Mouse (Mus musculus) limb, embryonic 10.5 days (tissue): Measurements from ENCODE around the gene Ret. TPM values are rescaled to one million over a fixed set of nuclear protein-coding genes. Genes with fewer than 3 reads are reported as not detected.

ENCODE experiments used
- DNase-seq: peaks from one replicate; pipeline ENCODE4 v3.0.0-alpha.2; 2017; ENCODE audit warnings: low spot score
- H3K27ac ChIP-seq: fragments of 300-500 bp; sonication (generic); 2 replicates; pipeline ENCODE4 v1.5.1; 2016; ENCODE audit warnings: mild to moderate bottlenecking
- H3K27me3 ChIP-seq: fragments of 300-500 bp; sonication (generic); 2 replicates; pipeline ENCODE4 v1.6.1; 2016; ENCODE audit warnings: low read depth, mild to moderate bottlenecking; ENCODE audit not compliant: poor library complexity, severe bottlenecking
- H3K36me3 ChIP-seq: fragments of 300-500 bp; sonication (generic); 2 replicates; pipeline ENCODE4 v1.6.1; 2016; ENCODE audit warnings: mild to moderate bottlenecking, moderate library complexity
- H3K4me1 ChIP-seq: fragments of 300-500 bp; sonication (generic); 2 replicates; pipeline ENCODE4 v1.6.1; 2016
- H3K4me3 ChIP-seq: fragments of 300-500 bp; sonication (generic); 2 replicates; pipeline ENCODE4 v1.5.1; 2016; ENCODE audit warnings: mild to moderate bottlenecking, moderate library complexity
- H3K9me3 ChIP-seq: fragments of 300-500 bp; sonication (generic); replicated peaks from 2 replicates; pipeline ENCODE4 v1.6.1; 2016; ENCODE audit warnings: mild to moderate bottlenecking
- WGBS: fragments of 180-500 bp; shearing (Covaris S2); methylation state at CpG from one replicate; pipeline ENCODE4 v1.1.7; 2016; 5-methylcytosine and 5-hydroxymethylcytosine counted together
- polyA plus RNA-seq: library from polyadenylated mRNA; unstranded; fragments of >200 nt; fragmentation: Nextera tagmentation; extraction: Ambion mirVana; gene quantifications from 2 replicates; pipeline ENCODE4 v1.2.1, GENCODE M21; 2016

The Ret gene
- polyA plus RNA-seq, 1 experiment from 2014 or later: 0.29 TPM

GRCm38 (mm10) chr6:118192882-118193281 is 4.6 kb downstream of the Ret start:
- no peaks in the 10 kb centered on the region for H3K36me3 ChIP-seq
- no peak overlapping the region for H3K27ac ChIP-seq
- H3K27me3 ChIP-seq: peaks cover 56% of the 10 kb centered on the region
- DNase-seq: no peak
- peaks cover 19% of the 10 kb centered on the region for H3K4me1 ChIP-seq
- no peak overlapping the region for H3K4me3 ChIP-seq
- 69% methylated on average over 3 of the region's 3 CpGs for WGBS
- no peaks in the 10 kb centered on the region for H3K9me3 ChIP-seq

GRCm38 (mm10) chr6:118192199-118192598 is 5.3 kb downstream of the Ret start:
- DNase-seq: no peak
- H3K27me3 ChIP-seq: peaks cover 50% of the 10 kb centered on the region
- H3K36me3 ChIP-seq: no peaks in the 10 kb centered on the region
- H3K4me1 ChIP-seq: peaks cover 17% of the 10 kb centered on the region
- WGBS: 70% methylated on average over 4 of the region's 4 CpGs
- H3K27ac ChIP-seq: no peak overlapping the region
- no peaks in the 10 kb centered on the region for H3K9me3 ChIP-seq
- no peak overlapping the region for H3K4me3 ChIP-seq

- Histone ChIP-seq H3K4me3 (no peak overlapping the region), H3K27me3 (peaks cover 25% of the 10 kb centered on the region), H3K36me3 (no peaks in the 10 kb centered on the region), H3K27ac (no peak overlapping the region), H3K4me1 (peaks cover 14% of the 10 kb centered on the region), H3K9me3 (no peaks in the 10 kb centered on the region)
- 62% methylated on average over 3 of the region's 3 CpGs for WGBS
- no peak for DNase-seq
Observed at GRCm38 (mm10) chr6:118189764-118190163, 7.8 kb downstream of the Ret start.

- no peaks in the 10 kb centered on the region for H3K9me3 ChIP-seq
- no peak overlapping the region for H3K4me3 ChIP-seq
- DNase-seq: no peak
- no peak overlapping the region for H3K27ac ChIP-seq
- H3K36me3 ChIP-seq: no peaks in the 10 kb centered on the region
- WGBS: 84% methylated on average over 9 of the region's 9 CpGs
- H3K27me3 ChIP-seq: peaks cover 14% of the 10 kb centered on the region; the same call in 1 of the 2 replicates
- H3K4me1 ChIP-seq: peaks cover 19% of the 10 kb centered on the region
Observed at GRCm38 (mm10) chr6:118188599-118188998, 8.9 kb downstream of the Ret start.

GRCm38 (mm10) chr6:118187285-118187641 is 10.3 kb downstream of the Ret start:
- H3K9me3 ChIP-seq: no peaks in the 10 kb centered on the region
- H3K27me3 ChIP-seq: peaks cover 4% of the 10 kb centered on the region; the same call in 1 of the 2 replicates
- peaks cover 21% of the 10 kb centered on the region for H3K4me1 ChIP-seq
- 59% methylated on average over 3 of the region's 3 CpGs for WGBS
- H3K27ac ChIP-seq: no peak overlapping the region
- DNase-seq: no peak
- H3K36me3 ChIP-seq: no peaks in the 10 kb centered on the region
- H3K4me3 ChIP-seq: no peak overlapping the region

GRCm38 (mm10) chr6:118186620-118187284 is 10.8 kb downstream of the Ret start:
- Histone ChIP-seq H3K27ac (no peak overlapping the region), H3K4me1 (peaks cover 21% of the 10 kb centered on the region), H3K9me3 (no peaks in the 10 kb centered on the region), H3K27me3 (no peaks in the 10 kb centered on the region), H3K4me3 (no peak overlapping the region), H3K36me3 (no peaks in the 10 kb centered on the region)
- no peak for DNase-seq
- 47% methylated on average over 17 of the region's 17 CpGs for WGBS

- no peaks in the 10 kb centered on the region for H3K36me3 ChIP-seq
- WGBS: 89% methylated on average over 10 of the region's 10 CpGs
- H3K9me3 ChIP-seq: no peaks in the 10 kb centered on the region
- no peak overlapping the region for H3K4me3 ChIP-seq
- H3K27ac ChIP-seq: no peak overlapping the region
- no peak for DNase-seq
- H3K27me3 ChIP-seq: no peaks in the 10 kb centered on the region
- peaks cover 21% of the 10 kb centered on the region for H3K4me1 ChIP-seq
Observed at GRCm38 (mm10) chr6:118184126-118184525, 13.4 kb downstream of the Ret start.

- DNase-seq: no peak
Observed at GRCm38 (mm10) chr6:118180085-118180423, 17.5 kb downstream of the Ret start.

GRCm38 (mm10) chr6:118179316-118180084 is 18.0 kb downstream of the Ret start:
- peak; percentile 80 for DNase-seq
- no peak overlapping the region for H3K4me3 ChIP-seq
- H3K27ac ChIP-seq: no peak overlapping the region
- H3K4me1 ChIP-seq: peaks cover 6% of the 10 kb centered on the region; the same call in 1 of the 2 replicates
- no peaks in the 10 kb centered on the region for H3K36me3 ChIP-seq
- H3K27me3 ChIP-seq: no peaks in the 10 kb centered on the region
- WGBS: 67% methylated on average over 13 of the region's 13 CpGs
- no peaks in the 10 kb centered on the region for H3K9me3 ChIP-seq

More at GRCm38 (mm10) chr6:118180085-118180423, 17.5 kb downstream of the Ret start:
- no peaks in the 10 kb centered on the region for H3K27me3 ChIP-seq
- no peak overlapping the region for H3K4me3 ChIP-seq
- WGBS: 84% methylated on average over 12 of the region's 12 CpGs
- H3K27ac ChIP-seq: no peak overlapping the region
- no peaks in the 10 kb centered on the region for H3K9me3 ChIP-seq
- no peaks in the 10 kb centered on the region for H3K36me3 ChIP-seq
- peaks cover 6% of the 10 kb centered on the region; the same call in 1 of the 2 replicates for H3K4me1 ChIP-seq

- 85% methylated on average over 5 of the region's 5 CpGs for whole genome bisulfite sequencing
- H3K36me3 ChIP-seq: no peaks in the 10 kb centered on the region
Observed at GRCm38 (mm10) chr6:118173975-118174328, 23.6 kb downstream of the Ret start.

GRCm38 (mm10) chr6:118173251-118173974 is 24.1 kb downstream of the Ret start:
- Histone ChIP-seq H3K27ac (no peak overlapping the region), H3K4me1 (no peaks in the 10 kb centered on the region), H3K9me3 (no peaks in the 10 kb centered on the region), H3K27me3 (no peaks in the 10 kb centered on the region), H3K36me3 (no peaks in the 10 kb centered on the region), H3K4me3 (no peak overlapping the region)
- 93% methylated on average over 18 of the region's 18 CpGs for WGBS
- no peak for DNase-seq

More at GRCm38 (mm10) chr6:118173975-118174328, 23.6 kb downstream of the Ret start:
- H3K27ac ChIP-seq: no peak overlapping the region
- no peaks in the 10 kb centered on the region for H3K9me3 ChIP-seq
- no peaks in the 10 kb centered on the region for H3K27me3 ChIP-seq
- DNase-seq: no peak
- no peaks in the 10 kb centered on the region for H3K4me1 ChIP-seq
- no peak overlapping the region for H3K4me3 ChIP-seq

GRCm38 (mm10) chr6:118171386-118171785 is 26.1 kb downstream of the Ret start:
- Histone ChIP-seq H3K9me3 (no peaks in the 10 kb centered on the region), H3K4me1 (no peaks in the 10 kb centered on the region), H3K36me3 (no peaks in the 10 kb centered on the region), H3K27ac (no peak overlapping the region), H3K27me3 (no peaks in the 10 kb centered on the region), H3K4me3 (no peak overlapping the region)
- DNase-seq: no peak
- 93% methylated on average over 7 of the region's 7 CpGs for WGBS

GRCm38 (mm10) chr6:118168106-118168505 is 29.4 kb downstream of the Ret start:
- H3K9me3 ChIP-seq: no peaks in the 10 kb centered on the region
- H3K36me3 ChIP-seq: no peaks in the 10 kb centered on the region
- WGBS: 91% methylated on average over 14 of the region's 14 CpGs
- H3K4me3 ChIP-seq: no peak overlapping the region
- DNase-seq: no peak
- no peaks in the 10 kb centered on the region for H3K27me3 ChIP-seq
- H3K4me1 ChIP-seq: no peaks in the 10 kb centered on the region
- no peak overlapping the region for H3K27ac ChIP-seq
